Mouse (Mus musculus) liver, adult 2 months (tissue): ENCODE results near the gene Stard3.

Experiments used
- CTCF ChIP-seq: fragments of 200-500 bp; IDR thresholded peaks from 2 replicates; pipeline ENCODE4 v1.5.1; 2011; ENCODE audit warnings: low read depth, low read length, control low read depth
- POLR2A ChIP-seq: fragments of 200-500 bp; IDR thresholded peaks from 2 replicates; pipeline ENCODE4 v1.6.1; 2011; ENCODE audit warnings: low read length, control low read depth; ENCODE audit not compliant: insufficient read depth; ENCODE audit errors: extremely low read depth

- TF ChIP-seq POLR2A = no peak
- no peak for TF ChIP-seq CTCF
Measured at GRCm38 (mm10) chr11:98376756-98377155, 18.6 kb downstream of the Stard3 start.
